Mouse (Mus musculus) frontal cortex, postnatal 14 days (tissue): ENCODE data around the gene Hist1h3a.
"Not testable (repeated sequence)": the region's sequence is repeated elsewhere in the genome, so short reads cannot be mapped to it uniquely, and the experiment has no call there.

Experiments used
- DNase-seq, 2 experiments: peaks; one replicate each; pipeline ENCODE4 v3.0.0; 2022; ENCODE audit warnings: low spot score in 2 of 2

The Hist1h3a gene

GRCm38 (mm10) chr13:23761871-23762821, at the start of gene Hist1h3a:
Hist1h3a (minus strand) TSS chr13:23762386.
- DNase-seq: peak; percentile 36 to 48

GRCm38 (mm10) chr13:23806422-23807052, 44.4 kb upstream of the Hist1h3a start, which contains the start of gene Slc17a2:
Slc17a2 (plus strand) TSS chr13:23806993.
- no peak for DNase-seq

DNA sequence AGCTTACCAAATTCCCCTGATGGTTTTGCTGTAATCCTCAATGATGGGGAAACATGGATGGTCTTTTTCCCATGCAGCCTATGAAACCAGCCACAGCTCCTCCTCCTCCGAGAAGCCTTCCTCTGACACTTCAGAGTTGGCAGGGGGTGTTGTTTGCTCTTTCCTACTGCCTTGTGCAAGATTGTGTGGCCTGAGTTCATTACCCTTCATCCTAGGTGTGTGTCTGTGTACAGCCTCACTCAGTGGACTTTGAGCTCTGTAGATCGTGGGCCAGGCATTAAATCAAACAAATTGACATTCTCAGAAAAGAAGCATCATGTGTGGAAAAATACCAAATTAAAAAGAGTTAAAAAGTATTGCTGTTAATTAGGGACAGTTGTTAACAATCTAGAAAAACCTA, 42.3 kb upstream of the Hist1h3a start:
- no peak for DNase-seq

- no peak for DNase-seq
Observed at GRCm38 (mm10) chr13:23799405-23799804, 37.2 kb upstream of the Hist1h3a start.

DNA sequence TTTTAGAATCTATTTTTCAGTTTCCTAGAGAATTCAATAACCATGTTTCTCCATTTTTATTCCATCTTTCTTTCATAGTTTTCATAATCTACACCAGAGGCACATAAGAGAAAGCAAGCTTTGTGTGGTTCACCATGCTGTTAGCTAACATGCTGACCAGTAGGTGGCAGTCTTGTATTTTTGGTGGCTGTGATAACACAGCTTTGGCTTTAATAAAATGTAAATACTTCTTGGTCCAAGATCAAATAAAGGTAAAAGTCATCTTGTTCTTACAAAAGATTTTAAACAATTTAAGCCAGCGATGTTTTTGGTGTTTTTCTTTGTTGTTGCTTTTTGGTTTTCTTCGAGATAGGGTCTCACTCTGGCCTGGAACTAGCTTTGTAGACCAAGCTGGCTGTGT, 30.3 kb upstream of the Hist1h3a start:
- DNase-seq: peak; percentile 8 to 24

GRCm38 (mm10) chr13:23779025-23779424, 16.8 kb upstream of the Hist1h3a start:
- DNase-seq: no peak

- DNase-seq: no peak
Observed at GRCm38 (mm10) chr13:23778339-23778738, 16.2 kb upstream of the Hist1h3a start.

- peak; percentile 27 to 30 for DNase-seq
Observed at GRCm38 (mm10) chr13:23772561-23773313, 10.6 kb upstream of the Hist1h3a start.

GRCm38 (mm10) chr13:23769613-23770012, 7.4 kb upstream of the Hist1h3a start, which contains the start of gene Trim38:
Trim38 (plus strand) TSS chr13:23769913.
- DNase-seq: not testable (repeated sequence)

GRCm38 (mm10) chr13:23768834-23769397, 6.7 kb upstream of the Hist1h3a start:
- no peak for DNase-seq

- no peak for DNase-seq
Observed at GRCm38 (mm10) chr13:23766772-23767171, 4.6 kb upstream of the Hist1h3a start.

GRCm38 (mm10) chr13:23765172-23765513, 3.0 kb upstream of the Hist1h3a start:
- no peak for DNase-seq

GRCm38 (mm10) chr13:23764324-23765171, 2.4 kb upstream of the Hist1h3a start:
- DNase-seq: no peak

GRCm38 (mm10) chr13:23763586-23764323, 1.6 kb upstream of the Hist1h3a start, which contains the start of gene Hist1h1a:
Hist1h1a (plus strand) TSS chr13:23763666.
- peak; percentile 72 to 73 for DNase-seq

DNA sequence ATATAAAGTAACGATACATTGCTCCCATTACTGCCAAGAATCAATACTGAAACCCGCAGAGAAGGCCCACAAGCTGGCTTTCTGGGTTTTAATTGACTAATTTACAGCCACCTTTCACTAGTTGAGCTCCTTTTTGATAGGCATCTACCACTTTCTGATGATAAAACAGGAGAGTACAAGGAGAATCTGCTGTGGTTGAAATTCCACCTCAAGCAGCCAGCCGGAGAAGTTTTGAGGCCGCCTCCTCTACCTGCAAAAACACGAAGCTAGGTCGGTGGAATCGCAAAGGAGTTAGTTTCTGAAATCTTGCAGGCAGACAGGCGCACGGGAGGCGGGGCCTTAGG, 1.0 kb upstream of the Hist1h3a start:
- DNase-seq: no peak

GRCm38 (mm10) chr13:23760972-23761864, 968 bp downstream of the Hist1h3a start, which contains the start of gene Hist1h4a:
Hist1h4a (minus strand) TSS chr13:23761230.
- peak; percentile 99 for DNase-seq

- peak in 1 of 2 experiments; percentile 13 for DNase-seq
Observed at GRCm38 (mm10) chr13:23760240-23760971, 1.8 kb downstream of the Hist1h3a start.

- DNase-seq: no peak
Observed at GRCm38 (mm10) chr13:23759916-23760239, 2.3 kb downstream of the Hist1h3a start.
